Mouse (Mus musculus) bone marrow macrophage, adult 2 months (primary cell): ENCODE results near the gene Nradd.

Experiments used
- CTCF ChIP-seq: IDR thresholded peaks from 2 replicates; pipeline ENCODE4 v1.5.1; 2012; ENCODE audit warnings: low read depth, mild to moderate bottlenecking, low read length, moderate library complexity
- POLR2A ChIP-seq: IDR thresholded peaks from 2 replicates; pipeline ENCODE4 v1.6.1; 2012; ENCODE audit warnings: mild to moderate bottlenecking, low read depth, low read length, borderline replicate concordance

GRCm38 (mm10) chr9:110662844-110663243 is 38.6 kb upstream of the Nradd start:
- no peak for TF ChIP-seq CTCF
- no peak for TF ChIP-seq POLR2A
